Mouse (Mus musculus) liver, embryonic 12.5 days (tissue): Measurements from ENCODE around the gene Rrp1. TPM values are rescaled to one million over a fixed set of nuclear protein-coding genes. Genes with fewer than 3 reads are reported as not detected.

Experiments
- ATAC-seq: fragments of 200-750 bp; cut with Nextera tagmentation; 2 replicates; pipeline ENCODE4 v1.8.0; 2017; ENCODE audit warnings: moderate number of reproducible peaks, mild to moderate bottlenecking, moderate library complexity
- H3K27ac ChIP-seq: fragments of 300-500 bp; sonication (generic); 2 replicates; pipeline ENCODE4 v1.5.1; 2016; ENCODE audit warnings: mild to moderate bottlenecking
- H3K27me3 ChIP-seq: fragments of 300-500 bp; sonication (generic); replicated peaks from 2 replicates; pipeline ENCODE4 v1.6.1; 2016; ENCODE audit warnings: mild to moderate bottlenecking, moderate library complexity
- H3K36me3 ChIP-seq: fragments of 300-500 bp; sonication (generic); 2 replicates; pipeline ENCODE4 v1.6.1; 2016; ENCODE audit warnings: mild to moderate bottlenecking, moderate library complexity
- H3K4me1 ChIP-seq: fragments of 300-500 bp; sonication (generic); 2 replicates; pipeline ENCODE4 v1.6.1; 2016
- H3K4me2 ChIP-seq: fragments of 300-500 bp; sonication (generic); 2 replicates; pipeline ENCODE4 v1.6.1; 2016; ENCODE audit warnings: mild to moderate bottlenecking, moderate library complexity
- H3K4me3 ChIP-seq: fragments of 300-500 bp; sonication (generic); 2 replicates; pipeline ENCODE4 v1.5.1; 2016; ENCODE audit warnings: mild to moderate bottlenecking, moderate library complexity
- H3K9ac ChIP-seq: fragments of 300-500 bp; sonication (generic); 2 replicates; pipeline ENCODE4 v1.6.1; 2016; ENCODE audit warnings: mild to moderate bottlenecking, moderate library complexity
- H3K9me3 ChIP-seq: fragments of 300-500 bp; sonication (generic); replicated peaks from 2 replicates; pipeline ENCODE4 v1.6.1; 2016; ENCODE audit warnings: mild to moderate bottlenecking, moderate library complexity
- WGBS: fragments of 180-500 bp; shearing (Covaris S2); methylation state at CpG from one replicate; pipeline ENCODE4 v1.1.7; 2016; ENCODE audit not compliant: insufficient replicate concordance; 5-methylcytosine and 5-hydroxymethylcytosine counted together
- polyA plus RNA-seq: library from polyadenylated mRNA; unstranded; fragments of >200 nt; fragmentation: Nextera tagmentation; extraction: Ambion mirVana; gene quantifications from 2 replicates; pipeline ENCODE4 v1.2.1, GENCODE M21; 2016

The Rrp1 gene
- polyA plus RNA-seq, 1 experiment from 2014 or later, result 200 TPM

- H3K9me3 ChIP-seq, result no peaks in the 10 kb centered on the region
- H3K27me3 ChIP-seq, result no peaks in the 10 kb centered on the region
- peaks cover 33% of the 10 kb centered on the region for H3K36me3 ChIP-seq
- 0 out of 2 replicates have a peak, but pooled peaks cover 2% of the 10 kb centered on the region for H3K4me1 ChIP-seq
- H3K9ac ChIP-seq, result no peak overlapping the region
- no peak overlapping the region for H3K4me3 ChIP-seq
- ATAC-seq, result no peak
- WGBS, result 77% methylated on average over 5 of the region's 5 CpGs
- H3K27ac ChIP-seq, result no peak overlapping the region
- H3K4me2 ChIP-seq, result no peak overlapping the region
These were observed 28.8 kb upstream of the Rrp1 start for GRCm38 (mm10) chr10:78441606-78442005.

- Histone ChIP-seq H3K36me3 (peaks cover 28% of the 10 kb centered on the region), H3K4me2 (no peak overlapping the region), H3K27ac (no peak overlapping the region), H3K4me3 (no peak overlapping the region), H3K9me3 (no peaks in the 10 kb centered on the region), H3K4me1 (0 out of 2 replicates have a peak, but pooled peaks cover 2% of the 10 kb centered on the region), H3K9ac (no peak overlapping the region), H3K27me3 (no peaks in the 10 kb centered on the region)
- 68% methylated on average over 9 of the region's 9 CpGs for WGBS
- no peak for ATAC-seq
These were observed 28.0 kb upstream of the Rrp1 start for GRCm38 (mm10) chr10:78440812-78441211.

GRCm38 (mm10) chr10:78439990-78440389 is 27.1 kb upstream of the Rrp1 start:
- Histone ChIP-seq H3K36me3 (peaks cover 25% of the 10 kb centered on the region), H3K4me1 (0 out of 2 replicates have a peak, but pooled peaks cover 2% of the 10 kb centered on the region), H3K9me3 (no peaks in the 10 kb centered on the region), H3K9ac (no peak overlapping the region), H3K4me2 (no peak overlapping the region), H3K27me3 (no peaks in the 10 kb centered on the region), H3K4me3 (no peak overlapping the region), H3K27ac (no peak overlapping the region)
- no peak for ATAC-seq
- WGBS, result 79% methylated on average over 7 of the region's 7 CpGs

GRCm38 (mm10) chr10:78439550-78439949 is 26.7 kb upstream of the Rrp1 start:
- Histone ChIP-seq H3K36me3 (peaks cover 21% of the 10 kb centered on the region), H3K9ac (no peak overlapping the region), H3K27me3 (no peaks in the 10 kb centered on the region), H3K27ac (no peak overlapping the region), H3K4me3 (no peak overlapping the region), H3K4me2 (no peak overlapping the region), H3K9me3 (no peaks in the 10 kb centered on the region), H3K4me1 (0 out of 2 replicates have a peak, but pooled peaks cover 2% of the 10 kb centered on the region)
- ATAC-seq, result no peak; the same call in 1 of the 2 replicates
- WGBS, result 54% methylated on average over 5 of the region's 5 CpGs

- no peak; the same call in 1 of the 2 replicates for ATAC-seq
- 8% methylated on average over 5 of the region's 5 CpGs for WGBS
- no peak overlapping the region for H3K9ac ChIP-seq
- no peaks in the 10 kb centered on the region for H3K9me3 ChIP-seq
- H3K4me3 ChIP-seq, result no peak overlapping the region
- H3K27ac ChIP-seq, result no peak overlapping the region
- H3K36me3 ChIP-seq, result peaks cover 9% of the 10 kb centered on the region
- 0 out of 2 replicates have a peak, but pooled peaks cover 2% of the 10 kb centered on the region for H3K4me1 ChIP-seq
- H3K4me2 ChIP-seq, result no peak overlapping the region
- H3K27me3 ChIP-seq, result peaks cover 2% of the 10 kb centered on the region; the same call in 1 of the 2 replicates
These were observed 25.3 kb upstream of the Rrp1 start for GRCm38 (mm10) chr10:78438094-78438493.

- no peak overlapping the region for H3K9ac ChIP-seq
- ATAC-seq, result no peak
- H3K4me1 ChIP-seq, result peaks cover under 1% of the 10 kb centered on the region; the same call in 1 of the 2 replicates
- peaks cover 10% of the 10 kb centered on the region; the same call in 1 of the 2 replicates for H3K36me3 ChIP-seq
- no peak overlapping the region for H3K4me3 ChIP-seq
- H3K9me3 ChIP-seq, result no peaks in the 10 kb centered on the region
- H3K27ac ChIP-seq, result no peak overlapping the region
- no peak overlapping the region for H3K4me2 ChIP-seq
- WGBS, result 65% methylated on average over 3 of the region's 3 CpGs
- H3K27me3 ChIP-seq, result peaks cover 6% of the 10 kb centered on the region; the same call in 1 of the 2 replicates
These were observed 20.0 kb upstream of the Rrp1 start for GRCm38 (mm10) chr10:78432853-78433252.

GRCm38 (mm10) chr10:78429776-78430175 is 16.9 kb upstream of the Rrp1 start:
- Histone ChIP-seq H3K4me1 (peaks cover 22% of the 10 kb centered on the region), H3K9ac (no peak overlapping the region), H3K36me3 (peaks cover 20% of the 10 kb centered on the region; the same call in 1 of the 2 replicates), H3K27me3 (peaks cover 6% of the 10 kb centered on the region; the same call in 1 of the 2 replicates), H3K9me3 (no peaks in the 10 kb centered on the region), H3K4me2 (no peak overlapping the region), H3K4me3 (no peak overlapping the region), H3K27ac (no peak overlapping the region)
- 27% methylated on average over 2 of the region's 2 CpGs for WGBS
- ATAC-seq, result no peak

- H3K9me3 ChIP-seq, result no peaks in the 10 kb centered on the region
- no peak for ATAC-seq
- H3K4me2 ChIP-seq, result no peak overlapping the region
- no peak overlapping the region for H3K4me3 ChIP-seq
- WGBS, result 69% methylated on average over 5 of the region's 5 CpGs
- H3K4me1 ChIP-seq, result peaks cover 22% of the 10 kb centered on the region
- peaks cover 20% of the 10 kb centered on the region; the same call in 1 of the 2 replicates for H3K36me3 ChIP-seq
- no peak overlapping the region for H3K9ac ChIP-seq
- H3K27ac ChIP-seq, result no peak overlapping the region
- peaks cover 6% of the 10 kb centered on the region; the same call in 1 of the 2 replicates for H3K27me3 ChIP-seq
These were observed 16.3 kb upstream of the Rrp1 start for GRCm38 (mm10) chr10:78429180-78429579.

GRCm38 (mm10) chr10:78428070-78428469 is 15.2 kb upstream of the Rrp1 start:
- peaks cover 4% of the 10 kb centered on the region; the same call in 1 of the 2 replicates for H3K27me3 ChIP-seq
- H3K27ac ChIP-seq, result no peak overlapping the region
- no peak overlapping the region for H3K4me3 ChIP-seq
- H3K9ac ChIP-seq, result no peak overlapping the region
- ATAC-seq, result no peak
- 88% methylated on average over 11 of the region's 11 CpGs for WGBS
- no peak overlapping the region for H3K4me2 ChIP-seq
- no peaks in the 10 kb centered on the region for H3K9me3 ChIP-seq
- peaks cover 20% of the 10 kb centered on the region; the same call in 1 of the 2 replicates for H3K36me3 ChIP-seq
- peaks cover 22% of the 10 kb centered on the region for H3K4me1 ChIP-seq

- peak; percentile 6; the same call in 1 of the 2 replicates for ATAC-seq
- Histone ChIP-seq H3K4me3 (peak overlapping the region; percentile 74), H3K4me1 (peaks cover 26% of the 10 kb centered on the region), H3K9ac (peak overlapping the region; percentile 79), H3K9me3 (no peaks in the 10 kb centered on the region), H3K4me2 (peak overlapping the region; percentile 95), H3K36me3 (peaks cover 20% of the 10 kb centered on the region; the same call in 1 of the 2 replicates), H3K27ac (peak overlapping the region; percentile 62; the same call in 1 of the 2 replicates), H3K27me3 (no peaks in the 10 kb centered on the region)
- WGBS, result 30% methylated on average over 6 of the region's 6 CpGs
These were observed 13.4 kb upstream of the Rrp1 start for GRCm38 (mm10) chr10:78426117-78426735.

GRCm38 (mm10) chr10:78425181-78426041 is 12.6 kb upstream of the Rrp1 start, which contains the start of gene Cstb:
Gene Cstb (plus strand): TSS chr10:78425669.
- peak; percentile 87 for ATAC-seq
- WGBS, result under 1% methylated on average over 40 of the region's 40 CpGs

More at GRCm38 (mm10) chr10:78425181-78426041, 12.6 kb upstream of the Rrp1 start, which contains the start of gene Cstb:
- Histone ChIP-seq H3K9me3 (no peaks in the 10 kb centered on the region), H3K4me1 (peaks cover 26% of the 10 kb centered on the region), H3K4me3 (peak within 1 kb of the TSS; percentile 74), H3K9ac (peak within 1 kb of the TSS; percentile 79), H3K27ac (peak within 1 kb of the TSS; percentile 62; the same call in 1 of the 2 replicates), H3K36me3 (peaks cover 20% of the 10 kb centered on the region; the same call in 1 of the 2 replicates), H3K27me3 (no peaks in the 10 kb centered on the region), H3K4me2 (peak within 1 kb of the TSS; percentile 95)
